Mouse (Mus musculus) embryo, embryonic 9.5 days (tissue): ENCODE measurements around the gene Tmem209.
A peak's percentile ranks its signal among the peaks of the same experiment; 100 is the strongest.

Experiments used
- DNase-seq: peaks from one replicate; pipeline ENCODE4 v3.0.0-alpha.2; 2017; ENCODE audit errors: extremely low spot score

The Tmem209 gene

DNA sequence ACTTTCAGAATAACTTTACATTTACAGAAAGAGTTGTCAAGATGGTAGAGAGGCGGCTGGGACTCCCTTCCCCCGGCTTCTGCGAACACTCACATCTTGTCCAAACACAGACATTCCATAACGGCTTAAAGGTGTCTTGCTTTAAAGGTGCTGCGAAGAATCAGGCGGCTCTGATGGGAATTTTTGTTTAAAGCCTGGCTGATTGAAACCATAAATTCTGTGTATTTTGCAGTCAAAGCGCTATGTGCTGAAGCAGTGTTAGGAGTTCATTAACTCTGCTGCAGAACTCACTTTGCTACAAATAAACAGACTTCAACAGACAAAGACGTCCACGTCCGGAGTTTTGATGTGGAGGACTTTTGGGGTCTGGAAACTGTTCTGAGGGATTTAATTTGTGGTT lies 28.7 kb upstream of the Tmem209 start:
- DNase-seq: no peak

DNA sequence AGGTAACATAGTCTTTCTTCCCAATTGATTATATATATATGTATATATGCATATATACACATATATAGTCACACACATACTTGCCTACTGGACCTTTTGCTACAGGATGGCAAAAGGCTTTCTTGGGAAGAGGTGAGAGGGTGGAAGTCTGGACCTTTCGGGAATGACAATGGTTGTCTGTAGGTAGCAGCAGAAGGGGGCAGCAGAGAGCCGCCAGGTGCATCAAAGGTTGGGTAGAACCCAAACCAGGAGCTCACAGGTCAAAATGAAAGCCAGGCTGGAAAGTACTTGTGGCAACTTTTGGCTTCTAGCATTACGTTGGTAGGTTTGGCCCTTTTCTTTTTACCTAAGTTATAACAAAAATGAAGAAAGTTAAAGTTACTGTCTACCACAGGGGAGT lies 25.8 kb upstream of the Tmem209 start:
- no peak for DNase-seq

DNA sequence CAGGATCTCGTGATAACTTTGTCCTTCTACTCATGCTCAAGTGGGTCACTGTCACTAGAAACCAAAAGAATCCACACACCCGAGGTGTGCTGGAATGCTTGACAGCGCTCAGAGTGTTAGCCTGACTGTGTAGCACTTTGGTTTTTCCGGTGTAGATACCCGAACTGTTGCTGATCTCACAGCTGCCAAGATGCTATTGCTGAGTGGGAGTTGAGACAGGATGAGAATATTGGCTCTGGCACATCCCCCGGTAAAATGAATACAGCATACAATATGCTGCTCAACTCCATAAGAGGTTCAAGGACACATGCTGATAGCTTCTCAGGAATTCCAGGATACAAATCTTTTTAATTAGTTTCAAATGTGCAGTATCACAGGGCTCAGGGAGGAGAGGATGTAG lies 19.2 kb upstream of the Tmem209 start:
- no peak for DNase-seq

DNA sequence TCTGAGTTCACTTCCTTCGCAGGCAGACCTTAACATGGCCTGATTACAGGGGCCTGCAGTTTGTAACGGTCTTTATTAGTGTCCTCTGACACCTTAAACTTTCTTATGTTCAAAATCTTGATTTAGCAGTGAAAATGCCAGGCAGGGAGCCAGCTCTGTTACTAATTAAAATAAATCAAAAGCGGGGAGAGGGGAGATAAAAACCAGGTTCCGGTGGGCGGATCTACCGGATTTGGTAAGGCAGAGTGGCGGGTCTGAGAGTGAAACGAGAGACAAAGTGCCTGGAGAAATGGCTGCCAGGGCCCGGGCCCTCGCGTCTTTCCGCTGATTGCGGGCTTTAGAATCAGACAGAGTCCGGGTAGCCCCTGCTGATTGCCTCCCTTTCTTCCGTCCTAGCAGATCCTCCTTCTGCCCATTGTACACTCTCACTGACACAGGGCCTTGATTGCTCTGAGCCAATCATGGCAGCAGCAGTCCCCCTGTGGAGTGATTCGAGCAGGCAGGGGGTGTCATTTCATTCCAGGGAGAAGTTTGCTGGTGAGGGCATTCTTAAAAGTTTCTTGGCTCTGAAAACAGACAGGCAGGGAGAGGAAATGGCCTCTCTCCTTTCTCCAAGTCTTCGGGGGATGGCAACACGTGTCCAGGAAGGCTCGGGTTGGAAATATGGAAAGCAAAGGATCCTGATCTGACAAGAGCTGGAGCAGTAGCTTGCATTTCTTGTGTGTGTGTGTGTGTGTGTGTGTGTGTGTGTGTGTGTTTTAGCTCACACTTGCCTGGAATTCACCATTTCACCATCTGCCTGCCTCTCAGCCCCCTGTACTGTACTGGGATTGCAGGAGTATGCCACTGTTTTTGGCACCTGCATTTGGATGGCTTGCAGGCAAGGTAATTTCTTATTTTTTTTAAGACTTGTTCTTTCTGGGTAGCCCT lies 17.3 kb upstream of the Tmem209 start:
- DNase-seq: peak; percentile 75

DNA sequence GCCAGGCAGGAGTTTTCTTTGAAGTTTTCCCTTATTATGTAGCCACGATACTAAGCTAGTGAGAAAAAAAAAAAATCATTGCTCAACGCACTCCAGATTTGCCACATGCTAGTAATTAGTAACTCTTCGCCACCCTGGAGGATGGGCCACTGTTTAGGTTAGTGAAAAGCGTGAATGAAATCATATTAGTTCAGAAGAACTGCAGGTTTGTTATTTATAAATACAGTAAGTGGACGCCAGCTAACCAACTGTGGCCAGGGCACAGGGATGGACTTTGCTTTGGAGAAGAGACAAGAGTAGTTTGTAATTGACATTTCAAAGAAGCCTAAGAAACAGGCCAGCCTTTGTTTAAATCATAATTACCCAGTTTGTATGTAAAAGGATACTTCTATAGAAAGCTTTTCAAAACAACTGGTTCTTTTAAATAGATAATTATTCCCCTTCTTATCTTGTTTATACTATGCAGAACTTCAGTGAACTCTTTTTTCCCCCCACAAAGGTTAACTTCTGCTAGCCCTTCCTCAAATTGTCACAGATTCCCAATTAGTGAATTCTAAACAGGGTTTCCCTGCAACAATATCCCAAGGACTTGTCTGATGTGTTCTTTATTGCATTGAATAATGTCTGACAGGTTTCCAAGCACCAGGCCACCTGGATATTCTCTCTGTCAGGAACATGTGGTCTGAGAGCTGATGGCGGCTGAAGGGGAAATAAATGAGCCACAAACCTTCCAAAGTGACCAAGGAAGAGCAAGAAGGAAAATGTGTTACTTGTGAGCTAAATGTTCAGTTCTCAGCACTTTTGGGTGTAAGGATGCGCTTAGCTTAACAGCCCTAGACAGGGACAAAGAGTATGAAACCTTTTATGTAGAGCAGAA lies 16.1 kb upstream of the Tmem209 start:
- peak; percentile 62 for DNase-seq

DNA sequence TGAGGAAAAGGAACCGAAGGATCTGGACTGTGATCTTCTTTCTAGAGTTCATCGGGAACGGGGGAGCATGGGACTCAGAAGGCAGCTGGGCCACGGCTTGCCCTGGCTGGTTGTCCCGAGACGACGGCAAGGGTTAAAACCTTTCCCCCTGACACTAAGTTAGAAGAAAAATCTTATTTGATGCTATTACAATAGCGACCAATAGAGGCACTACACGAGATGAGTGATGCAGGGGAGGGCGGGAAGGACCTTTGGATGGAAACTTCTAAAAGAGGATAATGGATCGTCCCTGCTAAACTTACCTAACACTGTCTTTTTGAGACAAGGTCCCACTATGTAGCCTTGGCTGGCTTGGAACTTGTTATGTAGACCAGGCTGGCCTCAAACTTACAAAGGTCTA lies 10.8 kb upstream of the Tmem209 start:
- DNase-seq: no peak

DNA sequence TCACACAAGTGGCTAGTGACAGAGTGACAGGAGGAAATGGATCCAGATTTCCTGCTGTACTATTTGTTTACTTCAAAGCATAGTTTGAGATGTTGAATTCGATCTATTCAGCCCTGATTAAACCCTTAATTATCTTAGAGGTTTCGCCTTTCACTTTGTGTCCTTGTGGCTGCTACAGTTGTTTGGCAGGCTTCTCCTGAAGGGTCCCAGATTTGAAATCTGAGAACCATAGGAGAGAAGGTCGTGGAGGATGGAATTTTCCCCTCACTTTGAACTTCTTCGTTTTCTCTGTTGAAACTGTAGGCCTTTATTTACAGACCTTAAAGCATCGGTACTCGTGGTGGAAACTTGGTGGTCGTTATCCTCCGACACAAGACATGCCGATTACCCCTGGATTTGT lies 4.7 kb upstream of the Tmem209 start:
- DNase-seq: peak; percentile 43

DNA sequence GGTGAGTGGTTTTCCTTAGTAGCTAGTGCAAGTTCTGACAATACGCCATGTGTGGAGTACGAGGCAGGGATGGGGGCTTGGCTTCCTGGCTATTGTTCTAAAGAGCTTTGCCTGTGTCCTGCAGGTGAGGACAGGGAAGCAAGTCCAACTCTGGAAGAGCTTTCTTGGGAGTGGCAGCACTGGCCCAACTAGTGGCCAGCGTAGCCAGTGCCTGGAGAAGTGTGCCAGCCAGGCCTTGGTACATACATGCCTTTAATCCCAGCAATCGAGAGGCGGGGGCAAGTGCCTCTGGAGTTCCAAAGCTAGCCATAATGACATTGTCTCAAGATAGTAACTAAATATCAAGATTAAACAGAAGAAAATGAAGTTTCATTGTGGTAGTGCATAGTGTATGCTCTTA lies 708 bp upstream of the Tmem209 start:
- no peak for DNase-seq

DNA sequence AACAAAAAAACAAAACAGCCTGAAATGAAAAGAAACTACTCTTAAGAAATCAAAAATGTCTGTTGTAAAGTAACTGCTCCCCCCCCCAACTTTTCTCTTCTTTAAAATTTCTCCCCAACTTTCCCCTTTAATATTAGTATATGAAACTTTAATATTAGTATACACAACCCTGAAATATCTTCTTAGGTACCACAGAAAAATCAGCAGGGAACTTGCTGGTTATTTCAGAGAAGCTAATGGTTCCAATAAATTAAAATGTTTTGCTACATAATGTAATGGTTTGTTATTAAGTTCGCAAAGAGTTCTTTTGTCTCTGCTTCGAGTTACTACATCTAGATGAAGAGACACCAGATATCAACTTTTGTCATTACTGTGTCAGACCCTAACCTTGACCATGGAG lies 759 bp downstream of the Tmem209 start:
- no peak for DNase-seq

DNA sequence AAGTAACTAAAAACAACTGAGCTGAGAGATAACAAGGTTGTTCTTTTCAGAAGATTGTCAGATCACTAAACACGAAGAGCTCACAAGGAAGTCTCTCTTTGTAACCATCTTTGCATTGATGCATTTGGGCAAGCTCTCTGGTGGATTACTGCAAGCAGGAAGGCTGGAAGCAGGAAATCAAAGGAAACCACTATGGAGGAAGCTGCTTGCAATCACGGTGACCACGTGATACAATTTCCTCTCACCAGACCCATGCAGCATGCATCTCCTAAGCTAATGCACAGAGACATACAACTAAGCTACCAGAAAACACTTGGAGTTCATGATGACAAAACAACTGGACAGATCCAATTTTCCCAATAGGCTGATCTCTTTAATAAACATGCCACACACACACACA lies 10.5 kb downstream of the Tmem209 start:
- no peak for DNase-seq

DNA sequence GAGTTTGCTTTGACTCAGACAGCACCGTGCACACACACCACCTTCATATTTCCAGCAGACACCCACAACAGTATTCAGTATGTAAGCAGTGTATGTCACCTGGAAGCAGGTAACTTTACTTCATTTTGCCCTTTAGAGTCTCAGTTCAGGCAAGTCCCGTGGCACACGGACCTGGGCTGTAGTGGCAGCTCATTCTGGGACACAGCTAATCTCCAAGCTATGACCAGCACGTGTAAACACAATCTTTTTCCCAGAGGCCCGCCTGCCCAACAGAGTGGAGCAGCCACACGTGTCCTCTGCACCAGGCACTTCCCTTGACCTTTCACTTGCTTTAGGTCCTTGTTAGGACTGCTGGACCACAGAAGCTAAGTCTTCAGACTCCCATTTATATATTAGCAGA lies 23.1 kb downstream of the Tmem209 start:
- DNase-seq: no peak

DNA sequence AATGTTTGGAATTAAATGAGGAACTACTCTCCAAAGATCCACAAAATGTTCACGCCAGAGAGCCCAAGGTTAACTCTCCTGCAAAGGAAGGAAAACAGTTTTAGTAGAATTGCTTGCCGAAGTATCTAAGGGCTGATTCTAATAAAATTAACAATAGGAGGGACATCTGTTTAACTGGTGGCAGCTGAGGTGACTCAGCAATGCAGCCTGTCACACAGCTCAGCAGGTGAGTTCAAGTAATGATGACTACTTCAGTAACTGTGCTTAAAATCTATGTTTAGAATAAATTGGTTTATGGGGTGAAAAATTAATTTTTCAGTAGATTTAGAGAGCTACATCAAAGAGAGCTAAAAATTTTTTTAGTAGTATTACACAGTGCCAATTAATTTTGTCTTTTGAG lies 26.7 kb downstream of the Tmem209 start:
- no peak for DNase-seq

DNA sequence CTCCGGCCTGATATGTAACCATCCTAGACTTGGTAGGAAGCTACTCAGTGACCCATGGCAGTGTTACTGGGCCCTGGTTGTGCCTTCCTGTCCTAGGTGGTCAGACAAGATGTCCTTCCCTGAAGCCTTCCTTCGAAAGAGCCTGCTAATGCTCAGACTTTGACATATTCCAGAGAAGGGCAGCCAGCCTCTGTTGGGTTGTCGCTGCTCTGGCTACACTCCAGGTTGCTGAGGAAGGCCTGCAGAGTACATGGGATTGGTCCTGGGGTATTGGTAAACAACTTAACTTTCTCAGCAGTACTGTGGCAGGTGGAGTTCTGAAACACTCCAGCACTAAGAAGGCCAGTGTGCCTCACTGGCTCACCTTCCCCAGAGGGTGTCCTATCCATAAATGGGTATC lies 30.2 kb downstream of the Tmem209 start:
- no peak for DNase-seq

DNA sequence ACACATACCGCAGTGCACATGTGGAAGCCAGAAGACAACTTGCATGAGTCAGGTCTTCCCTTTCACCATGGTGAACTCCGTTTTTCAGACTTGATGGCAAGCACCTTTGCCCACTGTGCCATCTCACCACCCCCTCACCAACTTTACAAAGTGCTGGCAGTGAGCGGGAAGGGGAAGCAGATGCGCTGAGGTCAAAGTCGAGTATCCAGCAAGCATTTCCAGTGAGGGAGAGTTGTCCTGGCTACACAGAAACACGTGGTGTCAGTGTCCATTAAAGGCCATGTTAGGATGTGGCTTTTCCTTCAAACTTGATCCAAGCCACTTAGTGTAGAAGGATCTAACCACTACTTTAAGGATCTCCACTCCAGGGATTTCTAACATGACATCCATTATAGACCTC lies 31.8 kb downstream of the Tmem209 start:
- DNase-seq: no peak

DNA sequence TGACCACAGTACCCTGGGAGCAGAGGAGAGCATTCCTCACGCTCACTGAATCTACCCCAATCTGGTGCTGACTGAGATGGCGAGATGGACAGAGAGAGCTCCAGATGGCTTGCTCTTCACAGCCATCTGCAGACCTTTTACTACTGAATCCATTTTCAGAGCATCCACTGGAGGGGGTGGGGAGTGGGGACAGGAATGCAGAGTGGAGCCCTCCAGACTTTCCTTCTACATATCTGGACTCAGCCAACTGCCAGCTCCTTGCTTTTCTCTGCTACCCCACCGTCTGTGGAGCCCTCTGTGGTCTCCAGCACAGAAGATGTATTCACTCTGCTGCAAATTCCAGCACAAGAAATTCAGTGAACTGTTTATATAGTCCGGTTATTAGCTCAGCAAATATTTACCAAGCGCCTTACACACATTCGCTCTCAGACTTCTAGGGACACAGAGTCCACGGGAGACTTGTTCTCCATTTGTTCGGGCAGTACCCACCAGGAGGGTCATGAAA lies 32.3 kb downstream of the Tmem209 start:
- DNase-seq: no peak

DNA sequence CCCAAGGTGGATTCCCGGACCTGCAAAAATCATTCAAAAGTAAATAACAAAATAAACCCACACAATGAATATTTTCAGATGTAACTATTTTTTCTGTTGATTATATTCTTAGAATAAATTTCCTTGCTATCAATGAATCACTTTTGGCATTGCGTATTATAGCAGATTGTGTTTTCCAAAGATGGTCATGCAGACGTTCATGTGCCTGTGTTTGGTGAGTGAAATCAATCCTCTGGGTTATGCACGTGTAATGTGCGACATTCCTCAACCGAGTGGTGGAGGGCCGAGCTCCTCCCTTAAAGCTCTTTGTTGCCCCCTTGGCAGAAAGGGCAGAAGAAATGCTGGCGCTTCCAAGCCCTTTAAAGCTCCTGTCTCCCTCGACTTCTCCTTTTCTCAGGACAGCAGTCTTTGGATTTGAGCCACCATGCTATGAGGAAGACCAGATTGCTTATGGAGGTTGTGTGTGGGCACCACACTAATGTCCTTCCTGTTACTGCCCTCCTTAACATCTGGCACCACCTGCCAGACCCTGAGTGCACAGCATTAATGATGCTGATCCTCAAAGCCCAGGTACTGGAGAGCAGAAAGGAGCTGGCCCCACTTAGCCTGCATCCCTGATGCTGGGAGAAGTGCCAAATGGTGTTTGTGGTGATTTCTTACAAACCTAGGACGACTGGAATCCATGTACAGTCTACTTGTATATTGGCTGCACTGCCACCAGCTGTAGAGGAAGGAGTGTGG lies 33.4 kb downstream of the Tmem209 start:
- no peak for DNase-seq

DNA sequence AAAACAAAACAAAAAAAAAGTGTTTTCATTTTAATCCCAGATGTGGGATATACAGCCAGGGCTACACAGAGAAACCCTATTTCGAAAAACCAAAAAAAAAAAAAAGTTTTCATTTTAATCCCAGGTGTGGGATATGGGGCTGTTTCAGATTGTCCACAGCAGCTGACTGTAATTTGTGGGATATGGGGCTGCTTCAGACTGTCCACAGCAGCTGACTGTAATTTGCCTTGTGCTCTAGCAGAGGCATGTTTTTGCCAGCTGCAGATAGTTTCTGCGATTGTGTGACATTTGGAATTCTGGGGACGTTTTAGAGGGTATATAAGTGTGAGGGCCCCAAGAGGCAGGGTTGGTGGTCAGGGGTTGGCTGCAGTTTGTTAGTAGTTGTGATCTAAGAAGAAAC lies 37.9 kb downstream of the Tmem209 start:
- DNase-seq: no peak

DNA sequence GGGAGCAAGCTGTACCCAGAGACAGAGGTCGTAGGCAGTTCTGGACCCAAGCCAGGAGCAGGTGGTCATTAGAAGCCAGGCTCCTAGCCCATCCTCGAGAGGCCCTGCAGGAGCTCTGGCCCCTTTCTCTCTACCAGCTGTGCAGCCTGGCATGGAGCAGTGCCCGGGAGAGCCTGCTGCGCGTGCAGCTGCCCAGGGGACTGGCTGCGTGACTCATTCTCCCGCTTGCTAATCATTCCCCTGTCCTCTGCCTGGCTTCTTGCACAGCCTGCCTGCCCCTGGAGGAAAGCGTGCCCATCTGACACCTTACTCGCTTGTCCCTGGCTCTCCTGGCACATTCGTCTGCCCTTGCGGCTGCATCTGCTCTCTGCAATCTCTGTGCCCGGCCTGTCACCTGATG lies 40.2 kb downstream of the Tmem209 start:
- no peak for DNase-seq

DNA sequence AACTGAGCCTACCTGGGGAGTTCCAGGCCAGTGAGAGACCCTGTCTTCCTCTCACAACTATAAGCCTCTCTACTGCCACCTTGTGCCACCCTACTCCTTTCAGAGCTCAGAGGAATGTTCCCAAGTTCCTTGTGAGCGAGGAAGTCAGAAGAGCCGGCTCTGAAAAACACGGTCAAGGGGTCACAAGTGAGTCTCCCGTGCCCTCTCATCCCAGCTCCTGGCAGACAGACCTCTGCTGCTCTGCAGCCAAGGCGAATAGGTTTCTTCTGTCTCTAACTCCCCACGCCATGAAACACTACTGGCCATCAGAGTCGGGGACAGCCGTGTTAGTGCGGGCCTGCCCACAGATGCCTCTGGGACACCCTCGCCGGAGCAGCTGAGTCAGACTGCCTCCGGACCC lies 40.9 kb downstream of the Tmem209 start:
- DNase-seq: peak; percentile 63

DNA sequence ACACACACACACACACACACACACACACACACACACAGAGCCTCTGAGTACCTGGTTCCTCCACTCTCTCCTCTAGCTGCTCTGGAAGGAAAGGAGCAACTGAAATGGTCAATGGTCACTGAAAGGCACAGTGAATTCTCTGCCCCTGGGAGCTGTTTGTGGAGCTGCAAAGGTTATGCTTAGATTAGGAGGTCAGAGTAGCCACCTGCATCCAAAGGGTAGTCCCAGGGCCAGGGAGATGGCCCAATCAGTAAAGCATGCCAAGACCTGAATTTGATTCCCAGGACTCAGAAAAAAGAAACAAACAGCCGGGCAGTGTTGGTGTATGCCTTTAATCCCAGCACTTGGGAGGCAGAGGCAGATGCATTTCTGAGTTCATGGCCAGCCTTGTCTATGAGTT lies 41.5 kb downstream of the Tmem209 start:
- DNase-seq: no peak

DNA sequence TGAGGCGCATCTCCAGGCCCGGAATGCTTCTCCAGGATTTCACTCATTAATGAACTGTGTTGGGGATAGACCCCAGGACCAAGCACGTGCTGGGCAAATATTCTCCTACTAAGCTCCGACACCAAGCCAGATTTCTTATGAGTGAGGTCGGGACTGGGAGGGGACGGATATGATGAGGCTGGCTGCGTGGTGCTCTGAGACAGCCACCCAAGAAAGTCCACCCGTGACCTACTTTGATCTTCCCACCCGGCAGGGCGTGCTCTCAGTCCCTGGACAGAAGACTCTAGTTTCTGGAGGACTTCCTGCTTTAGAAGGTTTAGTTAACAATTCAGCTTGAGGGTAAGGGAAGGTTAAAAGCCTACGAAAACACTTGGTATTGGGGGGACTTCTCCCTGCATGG lies 44.0 kb downstream of the Tmem209 start:
- no peak for DNase-seq

DNA sequence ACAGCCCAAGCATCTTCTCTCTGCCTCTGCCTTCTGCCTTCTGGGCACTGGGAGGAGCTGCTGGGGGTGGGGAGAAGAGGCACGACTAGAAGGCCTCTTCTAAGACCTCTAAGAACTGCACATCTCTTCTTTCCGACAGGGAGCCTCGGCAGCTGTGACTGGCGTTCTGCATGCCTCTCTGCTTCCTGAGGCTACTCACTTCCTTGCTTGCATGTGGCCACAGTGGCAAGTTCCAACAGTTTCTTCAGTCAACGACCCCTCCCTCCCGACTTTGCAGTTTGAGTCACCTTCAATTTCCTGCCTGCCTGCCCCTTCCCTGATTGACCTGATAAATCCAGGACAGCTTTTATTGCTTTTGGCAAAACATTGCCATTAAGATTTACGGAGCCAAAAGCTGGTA lies 46.8 kb downstream of the Tmem209 start:
- peak; percentile 28 for DNase-seq
